Mouse (Mus musculus) kidney, adult 9 months (tissue): ENCODE measurements around the gene Cdkal1.

ENCODE experiments used
- DNase-seq: peaks from one replicate; pipeline ENCODE4 v3.0.0; 2022

Gene Cdkal1

GRCm38 (mm10) chr13:29390025-29390424 is 465.4 kb downstream of the Cdkal1 start:
- DNase-seq = no peak

GRCm38 (mm10) chr13:29388918-29389317 is 466.6 kb downstream of the Cdkal1 start:
- no peak for DNase-seq

GRCm38 (mm10) chr13:29377572-29377971 is 477.9 kb downstream of the Cdkal1 start:
- no peak for DNase-seq

GRCm38 (mm10) chr13:29371916-29372315 is 483.6 kb downstream of the Cdkal1 start:
- DNase-seq = no peak

- no peak for DNase-seq
Observed at GRCm38 (mm10) chr13:29371466-29371771, 484.1 kb downstream of the Cdkal1 start.

- no peak for DNase-seq
Observed at GRCm38 (mm10) chr13:29370731-29371465, 484.6 kb downstream of the Cdkal1 start.

GRCm38 (mm10) chr13:29368806-29369205 is 486.7 kb downstream of the Cdkal1 start:
- no peak for DNase-seq

- DNase-seq = no peak
Observed at GRCm38 (mm10) chr13:29364901-29365625, 490.4 kb downstream of the Cdkal1 start.

GRCm38 (mm10) chr13:29364009-29364408 is 491.5 kb downstream of the Cdkal1 start:
- no peak for DNase-seq

GRCm38 (mm10) chr13:29361842-29362241 is 493.6 kb downstream of the Cdkal1 start:
- DNase-seq = no peak

- DNase-seq = no peak
Observed at GRCm38 (mm10) chr13:29360899-29361298, 494.6 kb downstream of the Cdkal1 start.

GRCm38 (mm10) chr13:29359341-29359740 is 496.1 kb downstream of the Cdkal1 start:
- DNase-seq = peak; percentile 74

GRCm38 (mm10) chr13:29357483-29357882 is 498.0 kb downstream of the Cdkal1 start:
- no peak for DNase-seq

GRCm38 (mm10) chr13:29356158-29356485 is 499.4 kb downstream of the Cdkal1 start:
- peak; percentile 57 for DNase-seq

GRCm38 (mm10) chr13:29355484-29356157 is 499.9 kb downstream of the Cdkal1 start:
- peak; percentile 64 for DNase-seq

GRCm38 (mm10) chr13:29354943-29355342 is 500.5 kb downstream of the Cdkal1 start:
- DNase-seq = peak; percentile 46

- no peak for DNase-seq
Observed at GRCm38 (mm10) chr13:29353888-29354415, 501.5 kb downstream of the Cdkal1 start.

GRCm38 (mm10) chr13:29351023-29351684 is 504.3 kb downstream of the Cdkal1 start:
- DNase-seq = no peak

GRCm38 (mm10) chr13:29350004-29350403 is 505.5 kb downstream of the Cdkal1 start:
- peak; percentile 73 for DNase-seq

- DNase-seq = no peak
Observed at GRCm38 (mm10) chr13:29349386-29349961, 506.0 kb downstream of the Cdkal1 start.

- DNase-seq = no peak
Observed at GRCm38 (mm10) chr13:29348331-29348730, 507.1 kb downstream of the Cdkal1 start.

GRCm38 (mm10) chr13:29332640-29333412 is 522.6 kb downstream of the Cdkal1 start:
- DNase-seq = no peak
